Mouse (Mus musculus): ENCODE data around the gene Gpsm3.

Gpsm3 gene

GRCm38 (mm10) chr17:34631647-34632046, 42.0 kb downstream of the Gpsm3 start:
- no peak for DNase-seq

DNA sequence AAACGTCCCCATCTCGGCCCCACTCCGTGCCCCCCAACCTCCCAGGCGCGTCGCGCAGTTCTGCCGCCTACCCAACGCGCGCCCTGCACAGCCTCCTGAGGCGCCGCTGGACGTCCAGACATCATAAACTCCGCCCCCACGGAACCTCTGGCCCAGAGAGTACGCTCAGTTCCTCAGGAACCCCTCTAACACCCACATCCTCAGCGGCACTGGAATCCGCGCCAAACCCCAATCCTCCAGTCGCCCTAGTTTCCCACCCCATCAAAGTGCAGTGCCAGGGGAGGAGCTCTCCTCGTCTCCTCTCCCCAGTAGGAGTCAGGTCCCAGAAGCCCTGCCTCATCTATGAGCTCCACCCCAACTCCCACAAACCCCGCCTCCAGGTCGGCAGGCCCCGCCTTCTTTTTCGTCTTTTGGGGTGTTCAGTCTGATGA, 42.7 kb downstream of the Gpsm3 start:
- DNase-seq: peak; percentile 90

- DNase-seq: no peak
Observed at GRCm38 (mm10) chr17:34635671-34636070, 46.1 kb downstream of the Gpsm3 start.

- no peak for DNase-seq
Observed at GRCm38 (mm10) chr17:34637459-34637858, 47.9 kb downstream of the Gpsm3 start.

- no peak for DNase-seq
Observed at GRCm38 (mm10) chr17:34639461-34640255, 50.1 kb downstream of the Gpsm3 start.

DNA sequence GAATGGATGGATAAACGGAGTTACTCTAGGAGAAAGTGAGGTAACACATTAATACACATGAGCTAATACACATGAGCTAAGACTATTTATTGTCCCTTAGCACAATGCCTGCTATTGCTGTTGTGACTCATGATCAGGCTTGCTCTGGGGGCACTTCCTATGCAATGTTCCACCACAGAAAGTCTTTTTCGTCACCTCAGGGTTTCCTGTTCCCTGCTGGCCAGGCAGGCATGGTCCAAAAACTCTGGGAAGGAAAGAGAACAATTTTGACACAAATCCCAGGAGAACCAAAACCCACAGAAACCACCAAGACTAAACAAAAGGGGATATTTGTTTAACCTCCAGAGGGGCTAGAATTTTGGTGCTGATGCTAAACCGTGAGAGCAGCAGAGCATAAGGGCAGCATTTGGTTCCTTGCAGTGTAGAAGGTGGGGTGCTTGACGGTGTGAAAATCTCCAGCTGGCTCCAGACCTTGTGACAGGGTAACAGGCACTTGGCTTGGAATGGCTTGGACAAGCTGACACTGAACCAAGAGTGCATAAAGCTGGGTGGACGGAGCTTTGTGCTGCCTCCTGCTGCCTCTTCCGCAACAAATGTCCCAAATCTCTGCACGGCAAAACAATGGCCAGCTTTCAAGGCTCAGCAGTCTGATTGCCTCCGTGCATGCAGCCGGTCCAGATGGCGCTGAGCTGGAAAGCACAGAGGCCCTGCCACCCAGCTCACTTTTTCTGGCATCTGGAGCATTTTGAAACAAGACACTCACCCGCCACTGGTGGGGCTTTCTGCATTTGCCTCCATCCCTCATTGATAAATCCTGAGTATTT, 51.4 kb downstream of the Gpsm3 start:
- DNase-seq: peak; percentile 36

Measured in kidney, adult 18-20 months (tissue).